Mouse (Mus musculus) intestine, embryonic 14.5 days (tissue): ENCODE data around the gene Xirp1. TPM values are rescaled to one million over a fixed set of nuclear protein-coding genes. Genes with fewer than 3 reads are reported as not detected.

Source experiments
- ATAC-seq: fragments of 200-750 bp; cut with Nextera tagmentation; replicated peaks from 2 replicates; pipeline ENCODE4 v1.8.0; 2017; ENCODE audit warnings: low read depth, moderate number of reproducible peaks, moderate TSS enrichment, moderate library complexity; ENCODE audit not compliant: low FRiP score, low TSS enrichment
- DNase-seq: peaks from one replicate; pipeline ENCODE4 v3.0.0-alpha.2; 2018; ENCODE audit warnings: low spot score
- H3K27ac ChIP-seq: fragments of 300-500 bp; sonication (generic); 2 replicates; pipeline ENCODE4 v1.5.1; 2014; ENCODE audit warnings: low read depth, mild to moderate bottlenecking, control low read depth
- H3K27me3 ChIP-seq: fragments of 300-500 bp; sonication (generic); replicated peaks from 2 replicates; pipeline ENCODE4 v1.6.1; 2014; ENCODE audit warnings: low read length, control low read depth; ENCODE audit not compliant: control insufficient read depth, insufficient read depth
- H3K36me3 ChIP-seq: fragments of 300-500 bp; sonication (generic); 2 replicates; pipeline ENCODE4 v1.6.1; 2014; ENCODE audit warnings: low read length, control low read depth; ENCODE audit not compliant: control insufficient read depth, insufficient read depth
- H3K4me1 ChIP-seq: fragments of 300-500 bp; sonication (generic); replicated peaks from 2 replicates; pipeline ENCODE4 v1.6.1; 2014; ENCODE audit warnings: low read length, control low read depth, mixed read lengths; ENCODE audit not compliant: control insufficient read depth, insufficient read depth
- H3K4me2 ChIP-seq: fragments of 300-500 bp; sonication (generic); 2 replicates; pipeline ENCODE4 v1.6.1; 2014; ENCODE audit warnings: low read length
- H3K4me3 ChIP-seq: fragments of 300-500 bp; sonication (generic); 2 replicates; pipeline ENCODE4 v1.5.1; 2014; ENCODE audit warnings: low read depth, low read length, control low read depth, mixed read lengths
- H3K9ac ChIP-seq: fragments of 300-500 bp; sonication (generic); 2 replicates; pipeline ENCODE4 v1.6.1; 2014; ENCODE audit warnings: mild to moderate bottlenecking, low read length
- H3K9me3 ChIP-seq: fragments of 300-500 bp; sonication (generic); 2 replicates; pipeline ENCODE4 v1.6.1; 2016; ENCODE audit warnings: low read length, control low read depth; ENCODE audit not compliant: control insufficient read depth
- WGBS: fragments of 180-500 bp; shearing (Covaris S2); extraction: QIAGEN DNeasy Blood & Tissue Kit; methylation state at CpG from one replicate; pipeline ENCODE4 v1.1.7; 2014; 5-methylcytosine and 5-hydroxymethylcytosine counted together
- polyA plus RNA-seq: library from polyadenylated mRNA; unstranded; fragments of >200 nt; fragmentation: Nextera tagmentation; extraction: Ambion mirVana; gene quantifications from 2 replicates; pipeline ENCODE4 v1.2.1, GENCODE M21; 2014

The Xirp1 gene
- polyA plus RNA-seq, 1 experiment from 2014 or later: not detected

DNA sequence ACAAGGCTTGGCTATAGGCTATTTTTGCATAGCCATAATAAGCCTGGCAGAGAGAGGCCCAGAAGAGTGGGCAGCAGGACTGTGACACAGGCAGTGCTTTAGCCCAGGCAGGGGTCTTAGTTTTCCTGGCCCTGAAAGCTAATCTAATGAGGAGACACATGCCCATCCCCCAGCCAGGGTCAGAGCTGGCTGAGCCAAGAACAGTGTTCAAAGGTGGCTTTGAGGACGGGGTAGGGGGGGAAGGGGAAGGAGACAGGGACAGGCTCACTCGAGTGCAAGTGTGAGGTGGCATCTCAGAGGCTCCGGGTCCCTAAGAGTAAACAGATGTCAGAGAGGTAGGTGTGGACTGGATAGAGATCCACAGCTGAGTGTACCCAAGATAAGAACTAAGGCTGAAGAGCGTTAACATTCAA, 42.6 kb downstream of the Xirp1 start:
- no peaks in the 10 kb centered on the region for H3K27me3 ChIP-seq
- H3K27ac ChIP-seq: peak overlapping the region; percentile 92
- no peak for ATAC-seq
- WGBS: 0% methylated on average over 4 of the region's 4 CpGs
- peak overlapping the region; percentile 41 for H3K9ac ChIP-seq
- peak overlapping the region; percentile 90 for H3K4me2 ChIP-seq
- H3K9me3 ChIP-seq: no peaks in the 10 kb centered on the region
- H3K4me1 ChIP-seq: peaks cover 72% of the 10 kb centered on the region
- no peak for DNase-seq
- peak overlapping the region; percentile 68; the same call in 1 of the 2 replicates for H3K4me3 ChIP-seq
- H3K36me3 ChIP-seq: no peaks in the 10 kb centered on the region

DNA sequence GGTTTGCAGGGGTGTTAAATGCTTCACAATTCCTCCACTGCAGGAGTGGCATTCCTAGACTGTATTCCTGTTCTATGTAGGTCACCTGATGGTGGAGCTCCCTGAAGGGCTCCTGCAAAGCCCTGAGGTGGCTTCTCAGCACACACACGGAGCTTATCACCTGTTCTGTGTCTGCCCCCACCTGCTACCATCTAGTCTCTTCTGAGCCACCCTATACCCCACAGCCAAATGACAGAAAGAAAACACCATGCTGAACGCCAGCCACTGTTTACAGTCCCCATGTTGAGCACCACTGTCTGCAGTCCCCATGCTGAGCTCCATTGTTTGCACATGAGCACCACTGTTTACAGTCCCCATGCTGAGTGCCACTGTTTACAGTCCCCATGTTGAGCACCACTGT, 43.6 kb downstream of the Xirp1 start:
- Histone ChIP-seq H3K4me3 (no peak overlapping the region), H3K4me2 (no peak overlapping the region), H3K36me3 (peaks cover 3% of the 10 kb centered on the region), H3K27ac (no peak overlapping the region), H3K9ac (no peak overlapping the region), H3K4me1 (peaks cover 69% of the 10 kb centered on the region), H3K27me3 (no peaks in the 10 kb centered on the region), H3K9me3 (no peaks in the 10 kb centered on the region)
- 51% methylated on average over 2 of the region's 2 CpGs for WGBS
- ATAC-seq (no peak), DNase-seq (no peak)

DNA sequence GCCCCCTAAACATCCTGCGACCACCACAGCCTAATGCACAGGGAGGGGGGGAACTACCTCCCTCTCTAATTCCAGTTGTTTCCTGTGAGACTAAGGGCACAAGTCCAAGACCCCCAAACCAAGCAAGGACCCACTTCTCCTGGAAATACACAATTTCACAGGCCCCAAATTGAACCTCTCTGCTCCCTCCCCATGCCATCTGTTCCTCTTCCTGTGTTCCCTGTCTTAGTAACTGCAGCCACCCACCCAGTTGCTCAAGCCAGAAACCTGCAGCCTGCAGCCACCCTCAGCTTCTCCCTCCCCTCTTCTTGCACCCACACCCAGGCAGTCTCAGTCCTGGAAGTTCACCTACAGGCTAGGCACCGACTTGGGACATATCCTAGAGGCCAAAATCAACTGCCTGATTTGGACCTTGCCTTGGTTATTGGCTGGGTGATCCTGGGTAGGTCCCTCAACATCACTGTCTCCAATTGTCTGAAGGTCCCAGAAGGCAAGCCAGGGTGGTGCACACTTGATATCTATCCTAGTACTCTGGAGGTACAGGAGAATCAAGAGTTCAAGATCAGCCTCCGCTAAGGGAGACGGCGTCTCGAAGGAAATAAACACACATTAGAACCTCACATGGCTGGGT, 44.5 kb downstream of the Xirp1 start:
- H3K9me3 ChIP-seq: no peaks in the 10 kb centered on the region
- DNase-seq (no peak), ATAC-seq (no peak)
- 69% methylated on average over 6 of the region's 6 CpGs for WGBS
- H3K27ac ChIP-seq: no peak overlapping the region
- no peak overlapping the region for H3K4me3 ChIP-seq
- no peaks in the 10 kb centered on the region for H3K27me3 ChIP-seq
- H3K4me2 ChIP-seq: no peak overlapping the region
- H3K9ac ChIP-seq: no peak overlapping the region
- peaks cover 61% of the 10 kb centered on the region for H3K4me1 ChIP-seq
- peaks cover 10% of the 10 kb centered on the region for H3K36me3 ChIP-seq

DNA sequence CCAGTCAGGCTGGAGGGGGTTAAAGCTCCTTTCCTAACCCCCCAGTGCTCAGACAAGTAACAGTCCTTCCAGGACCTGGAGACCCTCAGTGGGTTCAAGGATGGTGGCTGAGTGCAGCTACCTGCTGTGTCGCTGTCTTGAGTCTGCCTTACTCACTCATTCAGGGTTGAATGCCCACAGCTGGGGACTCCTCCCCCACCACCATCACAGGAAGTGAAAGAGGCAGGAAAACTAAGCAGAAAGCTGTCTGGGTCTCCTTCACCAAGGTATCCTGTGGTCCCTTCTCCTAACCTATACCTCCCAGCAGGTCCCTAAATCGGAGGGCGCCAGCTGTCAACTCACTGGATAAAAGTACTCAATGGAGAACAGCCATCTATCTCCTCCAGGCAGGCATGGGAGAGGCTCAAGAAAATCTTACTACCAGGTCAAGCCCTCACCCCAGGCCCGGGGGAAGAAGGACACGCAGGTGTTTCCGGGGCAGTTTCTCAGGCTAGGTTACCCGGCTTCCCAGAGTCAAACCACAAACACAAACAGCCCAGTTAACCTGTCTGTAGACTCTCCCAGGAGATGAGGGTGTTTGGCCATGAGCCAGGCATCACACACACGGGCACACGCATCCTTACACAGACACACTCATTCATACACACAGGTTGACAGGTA, 45.1 kb downstream of the Xirp1 start:
- WGBS: 51% methylated on average over 9 of the region's 9 CpGs
- DNase-seq: no peak
- Histone ChIP-seq H3K4me2 (peak overlapping the region; percentile 13; the same call in 1 of the 2 replicates), H3K27me3 (no peaks in the 10 kb centered on the region), H3K4me3 (no peak overlapping the region), H3K27ac (no peak overlapping the region), H3K4me1 (peaks cover 61% of the 10 kb centered on the region), H3K36me3 (peaks cover 17% of the 10 kb centered on the region), H3K9me3 (no peaks in the 10 kb centered on the region), H3K9ac (no peak overlapping the region)
- ATAC-seq: no peak

DNA sequence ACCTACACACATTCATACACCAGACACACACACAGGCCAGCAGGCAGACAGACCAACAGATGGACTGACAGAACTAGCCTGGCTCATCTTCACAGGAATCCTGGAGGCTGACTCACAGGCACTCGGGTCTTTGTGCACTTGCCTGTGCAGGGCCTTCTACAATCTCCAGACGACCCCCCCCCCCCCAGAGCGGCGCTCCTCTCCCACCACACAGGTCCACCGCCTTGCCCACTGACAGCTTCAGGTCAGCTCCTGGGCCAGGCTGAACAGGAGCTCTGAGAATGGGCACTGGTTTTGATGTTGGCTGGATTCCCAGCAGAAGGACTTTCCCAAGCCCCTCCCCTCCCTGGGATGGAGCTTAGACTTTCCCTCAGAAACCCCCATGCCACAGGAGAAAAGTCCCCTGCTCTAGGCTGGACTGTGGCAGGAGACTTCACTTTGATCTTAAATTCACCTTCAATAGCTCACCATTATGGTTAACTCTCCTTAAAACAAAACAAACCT, 45.8 kb downstream of the Xirp1 start:
- Histone ChIP-seq H3K27ac (no peak overlapping the region), H3K36me3 (peaks cover 23% of the 10 kb centered on the region), H3K27me3 (no peaks in the 10 kb centered on the region), H3K4me3 (no peak overlapping the region), H3K9ac (no peak overlapping the region), H3K4me2 (peak overlapping the region; percentile 13; the same call in 1 of the 2 replicates), H3K9me3 (no peaks in the 10 kb centered on the region), H3K4me1 (peaks cover 58% of the 10 kb centered on the region)
- ATAC-seq (no peak), DNase-seq (no peak)
- whole genome bisulfite sequencing: 36% methylated on average over 5 of the region's 5 CpGs

DNA sequence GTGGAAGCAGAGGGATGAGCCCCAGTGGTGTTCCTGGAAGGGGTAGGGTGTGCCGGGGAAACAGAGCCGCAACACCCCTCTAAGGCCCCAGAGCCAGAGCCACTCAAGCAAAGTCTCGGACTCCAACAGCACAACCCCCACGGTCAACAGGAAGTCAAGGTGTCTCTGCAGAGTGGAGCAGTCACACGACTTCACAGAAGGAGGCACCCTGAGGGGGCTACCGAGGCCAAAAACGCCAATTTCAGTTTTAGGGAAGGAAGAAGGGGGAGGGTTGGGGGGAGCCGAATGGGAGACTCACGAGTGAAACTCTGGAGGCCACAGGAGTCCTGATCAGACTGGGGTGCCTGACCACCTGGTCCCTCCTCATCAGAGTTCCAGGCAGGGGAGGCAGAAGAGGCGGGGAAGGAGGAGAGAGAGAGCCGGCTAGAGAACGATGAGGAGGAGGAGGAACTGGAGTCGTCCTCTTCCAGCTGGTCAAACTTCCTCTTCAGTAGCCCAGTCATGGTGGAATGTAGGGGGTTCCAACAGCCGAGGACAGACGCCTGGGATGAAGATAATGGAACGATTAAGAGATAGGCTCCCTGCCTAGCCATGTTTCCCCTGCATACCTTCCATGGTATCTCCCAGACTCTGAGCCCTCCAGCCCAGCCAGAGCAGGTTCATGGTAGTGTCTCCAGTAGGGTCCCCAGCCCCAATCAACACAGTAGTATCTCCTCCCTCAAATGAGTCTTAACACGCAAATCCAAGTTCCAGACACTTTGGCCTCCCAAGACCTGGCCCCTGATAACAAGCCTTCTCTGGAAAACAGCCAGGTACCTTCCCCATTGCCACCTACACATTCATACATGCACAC, 46.5 kb downstream of the Xirp1 start:
- ATAC-seq (no peak), DNase-seq (no peak)
- no peak overlapping the region for H3K4me3 ChIP-seq
- peaks cover 52% of the 10 kb centered on the region for H3K4me1 ChIP-seq
- no peaks in the 10 kb centered on the region for H3K27me3 ChIP-seq
- WGBS: 32% methylated on average over 17 of the region's 17 CpGs
- no peak overlapping the region for H3K9ac ChIP-seq
- no peaks in the 10 kb centered on the region for H3K9me3 ChIP-seq
- H3K36me3 ChIP-seq: peaks cover 30% of the 10 kb centered on the region
- H3K27ac ChIP-seq: no peak overlapping the region
- peak overlapping the region; percentile 18 for H3K4me2 ChIP-seq

DNA sequence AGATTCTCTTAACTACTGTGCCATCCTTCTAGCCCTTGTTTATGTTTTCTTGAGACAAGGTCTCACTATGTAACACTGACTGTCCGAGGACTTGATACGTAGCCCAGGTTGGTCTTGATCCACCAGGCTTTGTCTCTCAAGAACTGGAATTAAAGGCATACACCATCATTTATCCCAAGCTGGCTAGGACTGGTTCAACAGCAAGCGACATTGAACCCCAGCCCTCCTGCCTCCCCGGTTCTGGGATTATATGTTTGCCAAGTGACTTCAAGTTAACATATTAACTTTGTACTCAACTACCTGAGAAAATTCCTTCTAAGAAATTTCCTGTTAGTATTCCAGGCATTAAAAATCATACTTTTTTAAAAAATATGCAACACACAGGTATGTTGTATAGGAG, 48.1 kb downstream of the Xirp1 start:
- no peak overlapping the region for H3K27ac ChIP-seq
- H3K36me3 ChIP-seq: peaks cover 30% of the 10 kb centered on the region
- H3K4me1 ChIP-seq: peaks cover 44% of the 10 kb centered on the region
- H3K9me3 ChIP-seq: no peaks in the 10 kb centered on the region
- H3K4me3 ChIP-seq: no peak overlapping the region
- H3K27me3 ChIP-seq: no peaks in the 10 kb centered on the region
- WGBS: 91% methylated on average over 4 of the region's 4 CpGs
- ATAC-seq (no peak), DNase-seq (no peak)
- no peak overlapping the region for H3K4me2 ChIP-seq
- no peak overlapping the region for H3K9ac ChIP-seq

DNA sequence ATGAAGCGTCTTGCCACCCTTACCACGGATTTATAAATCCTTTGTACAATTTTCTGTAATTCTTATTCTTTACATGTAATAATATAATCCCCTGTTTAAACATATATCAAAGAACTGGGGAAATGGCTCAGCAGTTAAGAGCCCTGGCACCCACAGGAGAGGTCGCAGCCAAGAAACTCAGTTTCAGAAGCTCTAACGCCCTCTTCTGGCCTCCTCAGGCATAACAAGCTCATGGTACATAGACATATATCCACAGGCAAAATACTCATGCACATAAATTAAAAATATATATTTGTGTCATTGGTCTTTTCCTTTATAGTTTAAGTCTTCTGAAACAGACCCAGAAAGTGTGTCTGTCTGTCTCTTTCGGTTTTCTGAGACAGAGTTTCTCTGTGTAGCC, 48.8 kb downstream of the Xirp1 start:
- no peak overlapping the region for H3K4me3 ChIP-seq
- H3K27me3 ChIP-seq: no peaks in the 10 kb centered on the region
- H3K9ac ChIP-seq: no peak overlapping the region
- DNase-seq: no peak
- peaks cover 30% of the 10 kb centered on the region for H3K36me3 ChIP-seq
- no peaks in the 10 kb centered on the region for H3K9me3 ChIP-seq
- ATAC-seq: no peak
- no peak overlapping the region for H3K4me2 ChIP-seq
- peaks cover 37% of the 10 kb centered on the region for H3K4me1 ChIP-seq
- no peak overlapping the region for H3K27ac ChIP-seq
- WGBS: 85% methylated on average over 5 of the region's 5 CpGs
